Mouse (Mus musculus) MEL-GATA-1-ER (cell line): ENCODE data around the gene Ugt2b34.
A peak's percentile ranks its signal among the peaks of the same experiment; 100 is the strongest.
"Not testable (repeated sequence)": the region's sequence is repeated elsewhere in the genome, so short reads cannot be mapped to it uniquely, and the experiment has no call there.

Experiments used
- DNase-seq: peaks from one replicate; pipeline ENCODE4 v3.0.0-alpha.2; 2012; ENCODE audit warnings: low read depth; ENCODE audit errors: extremely low read depth

The Ugt2b34 gene

GRCm38 (mm10) chr5:86906758-86907157 is at the start of gene Ugt2b34:
Ugt2b34 (minus strand) TSS chr5:86906937.
- DNase-seq: no peak

GRCm38 (mm10) chr5:86942111-86942510 is 35.4 kb upstream of the Ugt2b34 start:
- DNase-seq: no peak

- no peak for DNase-seq
Observed at GRCm38 (mm10) chr5:86926426-86926825, 19.7 kb upstream of the Ugt2b34 start, which contains the start of gene Ugt2b1. Ugt2b1 (minus strand) TSS chr5:86926530.

- DNase-seq: peak; percentile 11
Observed at GRCm38 (mm10) chr5:86920661-86921233, 14.0 kb upstream of the Ugt2b34 start.

- DNase-seq: no peak
Observed at GRCm38 (mm10) chr5:86911357-86912099, 4.8 kb upstream of the Ugt2b34 start.

GRCm38 (mm10) chr5:86910770-86911169 is 4.0 kb upstream of the Ugt2b34 start:
- no peak for DNase-seq

- no peak for DNase-seq
Observed at GRCm38 (mm10) chr5:86889933-86890332, 16.8 kb downstream of the Ugt2b34 start.

GRCm38 (mm10) chr5:86888420-86888819 is 18.3 kb downstream of the Ugt2b34 start:
- DNase-seq: no peak

- no peak for DNase-seq
Observed at GRCm38 (mm10) chr5:86887081-86887480, 19.7 kb downstream of the Ugt2b34 start.

GRCm38 (mm10) chr5:86886620-86887019 is 20.1 kb downstream of the Ugt2b34 start:
- DNase-seq: no peak

- DNase-seq: no peak
Observed at GRCm38 (mm10) chr5:86871877-86872276, 34.9 kb downstream of the Ugt2b34 start.

- no peak for DNase-seq
Observed at GRCm38 (mm10) chr5:86858336-86858735, 48.4 kb downstream of the Ugt2b34 start.

GRCm38 (mm10) chr5:86857682-86858081 is 49.1 kb downstream of the Ugt2b34 start:
- no peak for DNase-seq

GRCm38 (mm10) chr5:86856505-86856904 is 50.2 kb downstream of the Ugt2b34 start:
- DNase-seq: not testable (repeated sequence)

- no peak for DNase-seq
Observed at GRCm38 (mm10) chr5:86851658-86852057, 55.1 kb downstream of the Ugt2b34 start.

GRCm38 (mm10) chr5:86850104-86850503 is 56.6 kb downstream of the Ugt2b34 start:
- DNase-seq: peak; percentile 31

- not testable (repeated sequence) for DNase-seq
Observed at GRCm38 (mm10) chr5:86841261-86841660, 65.5 kb downstream of the Ugt2b34 start.

GRCm38 (mm10) chr5:86840207-86840606 is 66.5 kb downstream of the Ugt2b34 start:
- no peak for DNase-seq
